Mouse (Mus musculus) forebrain, embryonic 14.5 days (tissue): ENCODE results near the gene Inca1. TPM values are rescaled to one million over a fixed set of nuclear protein-coding genes. Genes with fewer than 3 reads are reported as not detected.

Experiments used
- ATAC-seq: fragments of 200-750 bp; cut with Nextera tagmentation; 2 replicates; pipeline ENCODE4 v1.8.0; 2017; ENCODE audit warnings: mild to moderate bottlenecking, moderate library complexity
- DNase-seq: peaks from one replicate; pipeline ENCODE4 v3.0.0-alpha.2; 2015; ENCODE audit warnings: low spot score
- H3K27ac ChIP-seq: fragments of 300-500 bp; sonication (generic); 2 replicates; pipeline ENCODE4 v1.5.1; 2014; ENCODE audit warnings: low read depth, mild to moderate bottlenecking, control low read depth, low read length, moderate library complexity
- H3K27me3 ChIP-seq: fragments of 300-500 bp; sonication (generic); replicated peaks from 2 replicates; pipeline ENCODE4 v1.6.1; 2014; ENCODE audit warnings: low read length, control low read depth, mixed read lengths; ENCODE audit not compliant: control insufficient read depth, insufficient read depth
- H3K36me3 ChIP-seq: fragments of 300-500 bp; sonication (generic); 2 replicates; pipeline ENCODE4 v1.6.1; 2014; ENCODE audit warnings: low read length, control low read depth; ENCODE audit not compliant: control insufficient read depth, insufficient read depth
- H3K4me1 ChIP-seq: fragments of 300-500 bp; sonication (generic); 2 replicates; pipeline ENCODE4 v1.6.1; 2014; ENCODE audit warnings: antibody characterized with exemption, low read length, control low read depth; ENCODE audit not compliant: control insufficient read depth, insufficient read depth
- H3K4me2 ChIP-seq: fragments of 300-500 bp; sonication (generic); 2 replicates; pipeline ENCODE4 v1.6.1; 2014; ENCODE audit warnings: mild to moderate bottlenecking, control low read depth, low read length
- H3K4me3 ChIP-seq: fragments of 300-500 bp; sonication (generic); 2 replicates; pipeline ENCODE4 v1.5.1; 2014; ENCODE audit warnings: low read depth, low read length, control low read depth
- H3K9ac ChIP-seq: fragments of 300-500 bp; sonication (generic); 2 replicates; pipeline ENCODE4 v1.6.1; 2014; ENCODE audit warnings: mild to moderate bottlenecking, low read length, control low read depth, moderate library complexity
- H3K9me3 ChIP-seq: fragments of 300-500 bp; sonication (generic); replicated peaks from 2 replicates; pipeline ENCODE4 v1.6.1; 2016; ENCODE audit warnings: low read length, control low read depth, mixed read lengths; ENCODE audit not compliant: control insufficient read depth
- WGBS: fragments of 180-500 bp; shearing (Covaris S2); extraction: QIAGEN DNeasy Blood & Tissue Kit; methylation state at CpG from one replicate; pipeline ENCODE4 v1.1.7; 2014; 5-methylcytosine and 5-hydroxymethylcytosine counted together
- polyA plus RNA-seq: library from polyadenylated mRNA; unstranded; fragments of >200 nt; fragmentation: Nextera tagmentation; extraction: Ambion mirVana; gene quantifications from 2 replicates; pipeline ENCODE4 v1.2.1, GENCODE M21; 2014

Gene Inca1
- polyA plus RNA-seq, 1 experiment from 2014 or later, result 0.75 TPM

DNA sequence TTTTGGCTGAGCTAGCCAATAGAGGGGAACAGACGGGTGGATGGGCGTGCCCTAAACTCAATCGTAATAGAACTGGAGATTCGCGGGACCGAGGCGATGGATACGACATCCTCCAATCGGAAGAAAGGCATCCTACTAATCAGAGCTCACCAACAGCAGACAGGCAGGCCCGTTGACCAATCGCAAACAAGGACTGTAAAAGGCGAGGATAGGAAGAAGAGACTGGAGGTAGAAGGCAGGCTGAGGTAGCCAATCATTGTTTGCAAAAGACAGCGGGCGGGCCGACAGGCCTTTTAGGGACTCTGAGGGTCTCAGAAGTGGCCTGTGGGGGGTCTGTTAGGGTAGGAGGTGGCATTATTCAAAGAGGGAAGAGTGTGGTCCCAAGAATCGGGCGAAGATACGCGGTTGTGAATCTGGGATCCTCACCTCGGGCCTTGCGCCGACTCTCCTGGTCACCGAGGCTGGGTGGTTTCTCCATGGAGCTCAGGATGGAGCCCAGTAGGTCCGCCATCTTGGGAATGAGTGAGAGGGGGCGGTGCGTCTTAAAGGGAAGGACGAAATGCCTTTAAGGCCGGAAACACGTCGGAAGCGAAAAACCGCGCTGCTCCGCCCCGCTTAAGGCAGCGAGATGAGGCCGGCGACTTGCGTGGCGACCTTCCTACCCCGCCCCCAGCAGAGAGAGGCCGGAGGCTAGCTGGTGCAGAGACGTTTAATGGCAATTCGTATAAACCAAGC, 31.0 kb downstream of the Inca1 start, which contains the start of gene Spag7:
TSS of gene Spag7 (minus strand) at position 646 of the 735 bp plus-strand sequence.
- Histone ChIP-seq H3K27me3 (no peaks in the 10 kb centered on the region), H3K4me1 (peaks cover 14% of the 10 kb centered on the region), H3K9me3 (no peaks in the 10 kb centered on the region), H3K27ac (peak within 1 kb of the TSS; percentile 96), H3K4me3 (peak within 1 kb of the TSS; percentile 68), H3K36me3 (peaks cover 39% of the 10 kb centered on the region), H3K4me2 (peak within 1 kb of the TSS; percentile 97), H3K9ac (peak within 1 kb of the TSS; percentile 83)
- ATAC-seq (peak; percentile 97), DNase-seq (peak; percentile 100)
- under 1% methylated on average over 44 of the region's 44 CpGs for WGBS

DNA sequence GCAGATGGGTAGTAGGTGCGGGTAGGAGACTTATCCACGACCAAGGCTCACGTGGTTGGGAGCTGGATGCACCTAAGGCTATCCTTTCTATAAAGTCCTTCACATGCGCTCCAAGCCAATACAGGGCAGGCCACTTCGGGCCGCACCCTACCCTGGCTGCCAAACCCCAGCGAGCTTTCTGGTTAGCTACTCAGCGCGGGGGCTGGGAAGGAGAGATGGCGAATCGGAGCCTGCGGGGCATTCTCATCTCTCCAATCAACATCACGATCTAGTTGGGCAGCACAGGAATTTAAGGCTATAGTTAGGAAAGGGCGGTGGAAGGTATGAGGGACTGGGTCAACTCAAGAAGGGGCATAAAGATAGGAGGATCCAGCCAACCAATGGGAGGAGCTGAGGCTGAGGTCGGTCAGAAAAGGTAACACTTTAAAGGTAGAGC, 31.6 kb downstream of the Inca1 start:
- 1% methylated on average over 15 of the region's 15 CpGs for WGBS
- ATAC-seq, result no peak

DNA sequence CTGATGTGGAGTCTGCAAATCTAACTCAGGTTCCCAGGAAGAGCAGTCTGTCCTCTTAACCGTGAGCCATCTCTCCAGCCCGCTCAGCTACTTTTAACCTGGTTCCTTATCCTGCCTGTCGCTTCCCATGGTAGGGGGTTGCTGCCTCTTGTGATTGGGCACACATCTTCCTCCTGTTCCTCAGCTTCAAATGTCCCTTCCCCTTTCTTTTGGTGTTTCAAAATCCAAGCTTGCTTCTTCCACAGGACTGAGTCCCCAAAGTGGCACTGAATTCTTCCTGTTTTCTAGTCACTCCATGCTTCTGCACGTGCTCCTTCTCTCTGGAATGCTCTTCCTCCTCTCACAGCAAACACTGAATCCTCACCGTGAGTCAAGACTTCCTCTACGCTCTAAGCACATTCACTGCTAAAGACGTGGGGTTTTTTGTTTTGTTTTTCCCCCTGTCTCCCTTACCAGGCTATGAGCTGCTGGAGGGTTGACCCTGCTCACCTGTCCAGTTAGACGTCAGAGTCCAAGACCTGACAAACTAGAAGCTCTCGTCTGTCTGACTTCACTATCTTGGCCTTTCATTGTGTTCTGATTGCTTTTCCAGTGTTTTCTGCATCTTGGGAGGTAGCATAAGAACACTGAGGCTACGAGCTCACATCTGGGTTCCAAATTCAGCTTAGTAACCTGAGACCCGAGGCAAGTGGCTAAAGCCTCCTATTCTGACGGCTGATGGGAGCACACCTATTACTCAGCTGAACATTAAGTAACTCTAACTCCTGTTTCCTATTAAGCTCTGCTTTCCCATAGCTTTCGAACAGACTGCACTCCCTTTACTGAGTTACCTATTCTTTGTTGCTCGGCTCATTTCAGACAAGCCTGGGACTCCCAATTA, 32.4 kb downstream of the Inca1 start:
- Histone ChIP-seq H3K27ac (peak overlapping the region; percentile 74; the same call in 1 of the 2 replicates), H3K9me3 (no peaks in the 10 kb centered on the region), H3K36me3 (peaks cover 50% of the 10 kb centered on the region), H3K27me3 (no peaks in the 10 kb centered on the region), H3K4me3 (peak overlapping the region; percentile 68), H3K4me1 (peaks cover 14% of the 10 kb centered on the region), H3K9ac (peak overlapping the region; percentile 70), H3K4me2 (peak overlapping the region; percentile 85)
- ATAC-seq (no peak), DNase-seq (no peak)
- WGBS, result 72% methylated on average over 14 of the region's 14 CpGs

More for the DNA sequence above, 31.6 kb downstream of the Inca1 start:
- H3K36me3 ChIP-seq, result peaks cover 42% of the 10 kb centered on the region
- H3K27me3 ChIP-seq, result no peaks in the 10 kb centered on the region
- peak overlapping the region; percentile 68 for H3K4me3 ChIP-seq
- DNase-seq, result no peak
- H3K4me1 ChIP-seq, result peaks cover 14% of the 10 kb centered on the region
- peak overlapping the region; percentile 74 for H3K27ac ChIP-seq
- H3K9ac ChIP-seq, result peak overlapping the region; percentile 70
- H3K4me2 ChIP-seq, result peak overlapping the region; percentile 85
- no peaks in the 10 kb centered on the region for H3K9me3 ChIP-seq

DNA sequence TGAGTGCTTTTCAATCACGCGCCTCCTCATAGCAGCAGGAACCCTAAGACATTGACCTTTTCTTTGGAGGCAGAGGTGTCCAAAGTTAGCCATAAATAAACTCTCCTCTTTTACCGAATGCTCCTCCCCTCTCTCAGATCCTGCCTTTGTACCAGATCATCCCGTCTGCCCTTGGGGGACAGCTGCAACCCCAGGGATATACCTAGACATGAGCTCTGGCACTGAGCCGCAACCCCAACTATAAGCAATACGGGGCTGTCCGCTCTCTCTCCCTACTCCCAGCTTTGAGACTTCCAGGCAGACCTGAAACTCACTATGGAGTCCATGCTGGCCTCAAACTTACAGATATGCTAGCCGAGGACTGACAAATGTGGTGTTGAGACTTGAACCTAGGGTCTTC, 33.3 kb downstream of the Inca1 start:
- no peak overlapping the region for H3K9ac ChIP-seq
- H3K36me3 ChIP-seq, result peaks cover 49% of the 10 kb centered on the region
- H3K9me3 ChIP-seq, result no peaks in the 10 kb centered on the region
- DNase-seq (no peak), ATAC-seq (no peak)
- no peak overlapping the region for H3K4me2 ChIP-seq
- 94% methylated on average over 8 of the region's 8 CpGs for WGBS
- H3K27ac ChIP-seq, result no peak overlapping the region
- no peak overlapping the region for H3K4me3 ChIP-seq
- peaks cover 14% of the 10 kb centered on the region for H3K4me1 ChIP-seq
- no peaks in the 10 kb centered on the region for H3K27me3 ChIP-seq

DNA sequence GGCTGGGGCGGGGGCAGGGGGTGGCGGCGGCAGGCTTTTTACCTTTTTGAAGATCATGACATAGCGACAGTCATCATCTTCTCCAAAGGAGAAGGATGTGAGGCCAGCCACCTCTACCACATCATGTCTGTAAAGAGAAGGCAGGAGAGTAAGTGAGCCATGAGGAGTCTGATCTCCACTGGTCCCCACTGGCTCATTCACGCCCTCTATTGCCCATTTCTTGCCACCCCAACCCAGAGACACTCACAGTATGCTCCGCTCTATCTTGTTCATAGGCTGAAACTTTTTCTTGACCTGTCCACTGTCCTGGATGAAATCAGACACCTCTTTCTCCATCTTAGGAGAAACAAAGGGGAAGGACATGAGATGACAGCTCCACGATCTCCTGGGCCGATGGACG, 35.2 kb downstream of the Inca1 start:
- Histone ChIP-seq H3K4me2 (no peak overlapping the region), H3K4me1 (peaks cover 7% of the 10 kb centered on the region), H3K4me3 (no peak overlapping the region), H3K27me3 (no peaks in the 10 kb centered on the region), H3K9me3 (no peaks in the 10 kb centered on the region), H3K9ac (no peak overlapping the region), H3K27ac (no peak overlapping the region), H3K36me3 (peaks cover 52% of the 10 kb centered on the region)
- ATAC-seq, result no peak
- DNase-seq, result no peak
- WGBS, result 95% methylated on average over 9 of the region's 9 CpGs

DNA sequence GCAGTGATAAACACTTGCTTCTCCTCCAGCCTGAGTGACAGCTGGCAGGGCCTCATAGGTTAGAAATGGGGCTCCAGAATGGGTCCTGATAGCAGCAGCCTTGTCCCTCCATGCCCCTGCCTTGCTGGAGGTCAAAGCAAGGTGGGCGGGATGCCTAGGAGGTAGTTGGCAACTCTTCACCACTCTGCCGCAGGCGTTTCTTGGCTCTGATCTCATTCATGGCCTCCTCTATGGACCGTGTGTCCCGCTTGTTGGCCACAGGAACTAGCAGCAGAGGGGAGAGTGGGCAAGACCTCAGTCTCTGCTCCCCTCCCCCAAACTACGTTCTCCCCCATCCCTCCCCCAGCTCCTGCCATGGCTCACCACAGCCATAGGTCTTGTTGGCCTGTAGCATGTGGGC, 36.0 kb downstream of the Inca1 start:
- Histone ChIP-seq H3K4me3 (no peak overlapping the region), H3K4me1 (peaks cover 7% of the 10 kb centered on the region), H3K9ac (no peak overlapping the region), H3K4me2 (no peak overlapping the region), H3K9me3 (no peaks in the 10 kb centered on the region), H3K36me3 (peaks cover 52% of the 10 kb centered on the region), H3K27me3 (no peaks in the 10 kb centered on the region), H3K27ac (no peak overlapping the region)
- DNase-seq, result no peak
- no peak for ATAC-seq
- WGBS, result 86% methylated on average over 6 of the region's 6 CpGs

DNA sequence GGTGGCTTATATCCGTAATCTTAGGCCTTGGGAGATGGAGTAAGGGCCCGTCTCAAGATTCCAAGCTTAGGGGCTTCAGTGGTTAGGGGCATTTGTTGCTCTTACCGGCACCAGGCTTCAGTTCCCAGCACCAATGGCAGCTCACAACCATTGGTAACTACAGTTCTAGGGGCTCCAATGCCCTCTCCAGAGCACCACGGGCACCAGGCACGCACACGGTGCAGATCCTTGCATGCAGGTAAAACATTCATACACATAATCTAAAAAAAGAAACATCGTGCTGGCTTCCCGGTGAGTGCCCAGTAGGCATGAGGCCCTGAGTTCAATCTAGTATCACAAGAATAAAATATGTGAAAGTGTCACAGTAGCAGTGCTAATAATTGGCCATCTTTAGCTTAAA, 36.9 kb downstream of the Inca1 start:
- DNase-seq (no peak), ATAC-seq (no peak)
- H3K4me1 ChIP-seq, result peaks cover 6% of the 10 kb centered on the region
- no peak overlapping the region for H3K4me3 ChIP-seq
- no peaks in the 10 kb centered on the region for H3K27me3 ChIP-seq
- WGBS, result 93% methylated on average over 8 of the region's 8 CpGs
- H3K4me2 ChIP-seq, result no peak overlapping the region
- no peaks in the 10 kb centered on the region for H3K9me3 ChIP-seq
- H3K36me3 ChIP-seq, result peaks cover 52% of the 10 kb centered on the region
- H3K27ac ChIP-seq, result no peak overlapping the region
- no peak overlapping the region for H3K9ac ChIP-seq

DNA sequence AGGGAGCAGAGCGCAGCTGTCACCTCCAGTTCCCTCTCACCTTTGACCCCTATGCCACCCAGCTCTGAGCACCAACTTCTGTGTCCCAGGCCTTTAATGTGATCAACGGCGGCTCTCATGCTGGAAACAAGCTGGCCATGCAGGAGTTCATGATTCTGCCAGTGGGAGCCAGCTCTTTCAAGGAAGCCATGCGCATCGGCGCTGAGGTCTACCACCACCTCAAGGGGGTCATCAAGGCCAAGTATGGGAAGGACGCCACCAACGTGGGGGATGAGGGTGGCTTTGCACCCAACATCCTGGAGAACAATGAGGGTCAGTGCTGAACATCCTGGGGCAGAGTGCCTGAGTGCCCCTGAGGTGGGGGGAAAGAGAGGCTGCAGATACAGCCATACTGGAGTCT, 39.4 kb downstream of the Inca1 start:
- WGBS, result 94% methylated on average over 8 of the region's 8 CpGs
- Histone ChIP-seq H3K27me3 (no peaks in the 10 kb centered on the region), H3K4me2 (no peak overlapping the region), H3K36me3 (peaks cover 46% of the 10 kb centered on the region), H3K9me3 (no peaks in the 10 kb centered on the region), H3K4me1 (peaks cover 11% of the 10 kb centered on the region), H3K9ac (no peak overlapping the region), H3K4me3 (no peak overlapping the region), H3K27ac (no peak overlapping the region)
- no peak for ATAC-seq
- DNase-seq, result no peak
